Mouse (Mus musculus): ENCODE measurements around the gene Oit3. TPM values are rescaled to one million over a fixed set of nuclear protein-coding genes. Genes with fewer than 3 reads are reported as not detected.

Gene Oit3
- 1.9 and 2.3 TPM in 2 replicates for polyA plus RNA-seq (2014; fragmentation: Nextera tagmentation; extraction: Ambion mirVana)

- no peak within 1 kb of the TSS for H3K27ac ChIP-seq (ENCODE audit: low read depth, low read length)
- H3K4me2 ChIP-seq (replicated peaks; ENCODE audit: low read depth, low read length) = no peak within 1 kb of the TSS
- no peak within 1 kb of the TSS for H3K9ac ChIP-seq (ENCODE audit: low read depth, low read length)
- no peaks in the 10 kb centered on the region for H3K9me3 ChIP-seq (ENCODE audit: control insufficient read depth, low read length)
- no peak within 1 kb of the TSS for H3K4me3 ChIP-seq (ENCODE audit: low read length)
- H3K27me3 ChIP-seq (ENCODE audit: control insufficient read depth, insufficient read depth, low read length) = peaks cover 5% of the 10 kb centered on the region; the same call in 1 of the 2 replicates
- H3K4me1 ChIP-seq (ENCODE audit: control insufficient read depth, insufficient read depth, low read length) = 0 out of 2 replicates have a peak, but pooled peaks cover 6% of the 10 kb centered on the region
- WGBS = 77% methylated on average over 11 of the region's 11 CpGs
- ATAC-seq (ENCODE audit: low FRiP score, low TSS enrichment) = no peak
- H3K36me3 ChIP-seq (ENCODE audit: control insufficient read depth, insufficient read depth, low read length) = no peaks in the 10 kb centered on the region
Measured at GRCm38 (mm10) chr10:59441735-59442134, at the start of gene Oit3. Oit3 (minus strand) TSS chr10:59441778.

- Histone ChIP-seq H3K27ac (ENCODE audit: low read depth, low read length) (no peak overlapping the region), H3K9me3 (ENCODE audit: control insufficient read depth, low read length) (peaks cover 16% of the 10 kb centered on the region; the same call in 1 of the 2 replicates), H3K4me1 (ENCODE audit: control insufficient read depth, insufficient read depth, low read length) (no peaks in the 10 kb centered on the region), H3K36me3 (ENCODE audit: control insufficient read depth, insufficient read depth, low read length) (peaks cover 3% of the 10 kb centered on the region; the same call in 1 of the 2 replicates), H3K4me2 (replicated peaks; ENCODE audit: low read depth, low read length) (no peak overlapping the region), H3K27me3 (ENCODE audit: control insufficient read depth, insufficient read depth, low read length) (no peaks in the 10 kb centered on the region), H3K4me3 (ENCODE audit: low read length) (no peak overlapping the region), H3K9ac (ENCODE audit: low read depth, low read length) (no peak overlapping the region)
- 82% methylated on average over 8 of the region's 8 CpGs for WGBS
- no peak for ATAC-seq (ENCODE audit: low FRiP score, low TSS enrichment)
Measured at GRCm38 (mm10) chr10:59490920-59491319, 49.3 kb upstream of the Oit3 start.

GRCm38 (mm10) chr10:59489411-59489810, 47.8 kb upstream of the Oit3 start:
- H3K36me3 ChIP-seq (ENCODE audit: control insufficient read depth, insufficient read depth, low read length) = peaks cover 3% of the 10 kb centered on the region; the same call in 1 of the 2 replicates
- H3K4me1 ChIP-seq (ENCODE audit: control insufficient read depth, insufficient read depth, low read length) = no peaks in the 10 kb centered on the region
- no peak overlapping the region for H3K9ac ChIP-seq (ENCODE audit: low read depth, low read length)
- H3K4me3 ChIP-seq (ENCODE audit: low read length) = no peak overlapping the region
- no peak overlapping the region for H3K4me2 ChIP-seq (replicated peaks; ENCODE audit: low read depth, low read length)
- no peaks in the 10 kb centered on the region for H3K27me3 ChIP-seq (ENCODE audit: control insufficient read depth, insufficient read depth, low read length)
- H3K9me3 ChIP-seq (ENCODE audit: control insufficient read depth, low read length) = peaks cover 16% of the 10 kb centered on the region; the same call in 1 of the 2 replicates
- H3K27ac ChIP-seq (ENCODE audit: low read depth, low read length) = no peak overlapping the region
- 96% methylated on average over 1 of the region's 1 CpGs for WGBS
- ATAC-seq (ENCODE audit: low FRiP score, low TSS enrichment) = no peak

GRCm38 (mm10) chr10:59487351-59487750, 45.8 kb upstream of the Oit3 start:
- H3K4me2 ChIP-seq (replicated peaks; ENCODE audit: low read depth, low read length) = no peak overlapping the region
- no peak overlapping the region for H3K4me3 ChIP-seq (ENCODE audit: low read length)
- no peak for ATAC-seq (ENCODE audit: low FRiP score, low TSS enrichment)
- H3K27ac ChIP-seq (ENCODE audit: low read depth, low read length) = no peak overlapping the region
- H3K9ac ChIP-seq (ENCODE audit: low read depth, low read length) = no peak overlapping the region
- H3K27me3 ChIP-seq (ENCODE audit: control insufficient read depth, insufficient read depth, low read length) = no peaks in the 10 kb centered on the region
- 86% methylated on average over 2 of the region's 2 CpGs for WGBS
- H3K36me3 ChIP-seq (ENCODE audit: control insufficient read depth, insufficient read depth, low read length) = peaks cover 5% of the 10 kb centered on the region; the same call in 1 of the 2 replicates
- H3K9me3 ChIP-seq (ENCODE audit: control insufficient read depth, low read length) = peaks cover 14% of the 10 kb centered on the region; the same call in 1 of the 2 replicates
- H3K4me1 ChIP-seq (ENCODE audit: control insufficient read depth, insufficient read depth, low read length) = no peaks in the 10 kb centered on the region

GRCm38 (mm10) chr10:59484318-59484717, 42.7 kb upstream of the Oit3 start:
- WGBS = 93% methylated on average over 6 of the region's 6 CpGs
- H3K4me1 ChIP-seq (ENCODE audit: control insufficient read depth, insufficient read depth, low read length) = no peaks in the 10 kb centered on the region

GRCm38 (mm10) chr10:59481381-59481780, 39.8 kb upstream of the Oit3 start:
- Histone ChIP-seq H3K4me2 (replicated peaks; ENCODE audit: low read depth, low read length) (no peak overlapping the region), H3K36me3 (ENCODE audit: control insufficient read depth, insufficient read depth, low read length) (peaks cover 2% of the 10 kb centered on the region; the same call in 1 of the 2 replicates), H3K4me3 (ENCODE audit: low read length) (no peak overlapping the region), H3K27ac (ENCODE audit: low read depth, low read length) (no peak overlapping the region), H3K4me1 (ENCODE audit: control insufficient read depth, insufficient read depth, low read length) (no peaks in the 10 kb centered on the region), H3K27me3 (ENCODE audit: control insufficient read depth, insufficient read depth, low read length) (no peaks in the 10 kb centered on the region), H3K9ac (ENCODE audit: low read depth, low read length) (no peak overlapping the region), H3K9me3 (ENCODE audit: control insufficient read depth, low read length) (no peaks in the 10 kb centered on the region; the same call in 1 of the 2 replicates)
- ATAC-seq (ENCODE audit: low FRiP score, low TSS enrichment) = no peak
- WGBS = 92% methylated on average over 5 of the region's 5 CpGs

More at GRCm38 (mm10) chr10:59484318-59484717, 42.7 kb upstream of the Oit3 start:
- H3K27me3 ChIP-seq (ENCODE audit: control insufficient read depth, insufficient read depth, low read length) = no peaks in the 10 kb centered on the region
- H3K4me2 ChIP-seq (replicated peaks; ENCODE audit: low read depth, low read length) = no peak overlapping the region
- H3K9ac ChIP-seq (ENCODE audit: low read depth, low read length) = no peak overlapping the region
- no peak overlapping the region for H3K27ac ChIP-seq (ENCODE audit: low read depth, low read length)
- peaks cover 2% of the 10 kb centered on the region; the same call in 1 of the 2 replicates for H3K36me3 ChIP-seq (ENCODE audit: control insufficient read depth, insufficient read depth, low read length)
- no peaks in the 10 kb centered on the region for H3K9me3 ChIP-seq (ENCODE audit: control insufficient read depth, low read length)
- ATAC-seq (ENCODE audit: low FRiP score, low TSS enrichment) = no peak
- H3K4me3 ChIP-seq (ENCODE audit: low read length) = no peak overlapping the region

- Histone ChIP-seq H3K27ac (ENCODE audit: low read depth, low read length) (no peak overlapping the region), H3K4me2 (replicated peaks; ENCODE audit: low read depth, low read length) (no peak overlapping the region), H3K4me3 (ENCODE audit: low read length) (no peak overlapping the region), H3K4me1 (ENCODE audit: control insufficient read depth, insufficient read depth, low read length) (no peaks in the 10 kb centered on the region), H3K9me3 (ENCODE audit: control insufficient read depth, low read length) (no peaks in the 10 kb centered on the region), H3K27me3 (ENCODE audit: control insufficient read depth, insufficient read depth, low read length) (no peaks in the 10 kb centered on the region), H3K9ac (ENCODE audit: low read depth, low read length) (no peak overlapping the region), H3K36me3 (ENCODE audit: control insufficient read depth, insufficient read depth, low read length) (peaks cover 3% of the 10 kb centered on the region; the same call in 1 of the 2 replicates)
- no peak for ATAC-seq (ENCODE audit: low FRiP score, low TSS enrichment)
- 82% methylated on average over 5 of the region's 5 CpGs for WGBS
Measured at GRCm38 (mm10) chr10:59470451-59470850, 28.9 kb upstream of the Oit3 start.

- 93% methylated on average over 12 of the region's 12 CpGs for WGBS
Measured at GRCm38 (mm10) chr10:59467297-59467696, 25.7 kb upstream of the Oit3 start.

GRCm38 (mm10) chr10:59466626-59467025, 25.0 kb upstream of the Oit3 start:
- ATAC-seq (ENCODE audit: low FRiP score, low TSS enrichment) = no peak
- Histone ChIP-seq H3K9ac (ENCODE audit: low read depth, low read length) (no peak overlapping the region), H3K9me3 (ENCODE audit: control insufficient read depth, low read length) (no peaks in the 10 kb centered on the region), H3K27me3 (ENCODE audit: control insufficient read depth, insufficient read depth, low read length) (no peaks in the 10 kb centered on the region), H3K4me1 (ENCODE audit: control insufficient read depth, insufficient read depth, low read length) (no peaks in the 10 kb centered on the region), H3K4me2 (replicated peaks; ENCODE audit: low read depth, low read length) (no peak overlapping the region), H3K36me3 (ENCODE audit: control insufficient read depth, insufficient read depth, low read length) (peaks cover 3% of the 10 kb centered on the region; the same call in 1 of the 2 replicates), H3K4me3 (ENCODE audit: low read length) (no peak overlapping the region), H3K27ac (ENCODE audit: low read depth, low read length) (no peak overlapping the region)
- WGBS = 84% methylated on average over 4 of the region's 4 CpGs

More at GRCm38 (mm10) chr10:59467297-59467696, 25.7 kb upstream of the Oit3 start:
- Histone ChIP-seq H3K4me3 (ENCODE audit: low read length) (no peak overlapping the region), H3K27me3 (ENCODE audit: control insufficient read depth, insufficient read depth, low read length) (no peaks in the 10 kb centered on the region), H3K27ac (ENCODE audit: low read depth, low read length) (no peak overlapping the region), H3K9me3 (ENCODE audit: control insufficient read depth, low read length) (no peaks in the 10 kb centered on the region), H3K9ac (ENCODE audit: low read depth, low read length) (no peak overlapping the region), H3K4me1 (ENCODE audit: control insufficient read depth, insufficient read depth, low read length) (no peaks in the 10 kb centered on the region), H3K36me3 (ENCODE audit: control insufficient read depth, insufficient read depth, low read length) (peaks cover 3% of the 10 kb centered on the region; the same call in 1 of the 2 replicates), H3K4me2 (replicated peaks; ENCODE audit: low read depth, low read length) (no peak overlapping the region)
- ATAC-seq (ENCODE audit: low FRiP score, low TSS enrichment) = no peak

Data from kidney, embryonic 14.5 days (tissue).